Mouse (Mus musculus) retina, postnatal 1 day (tissue): ENCODE results near the gene Abo.
A peak's percentile ranks its signal among the peaks of the same experiment; 100 is the strongest.

Experiments
- DNase-seq: peaks from one replicate; pipeline ENCODE4 v3.0.0-alpha.2; 2012

Abo gene

GRCm38 (mm10) chr2:26862856-26863255 lies 1.9 kb downstream of the Abo start:
- no peak for DNase-seq

DNA sequence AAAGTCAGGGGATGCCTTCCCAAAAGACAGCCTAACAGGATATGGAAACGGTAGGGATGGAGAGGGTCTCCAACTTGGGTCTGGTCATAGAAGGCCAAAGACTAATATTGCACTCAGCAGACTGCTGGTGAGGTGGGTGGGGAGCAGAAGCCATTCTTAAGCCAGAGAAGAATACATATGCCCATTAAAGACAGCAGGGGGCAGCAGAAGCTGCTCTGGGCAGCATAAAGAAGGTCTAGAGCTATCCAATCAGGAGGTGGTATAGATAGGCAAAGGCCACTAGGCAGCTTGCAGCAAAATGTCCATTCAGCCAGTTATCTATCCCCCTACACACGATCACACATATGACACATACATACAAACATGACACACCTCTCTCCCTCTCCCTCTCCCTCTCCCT lies 17.1 kb downstream of the Abo start:
- DNase-seq, result peak; percentile 67

GRCm38 (mm10) chr2:26832478-26832877 lies 32.3 kb downstream of the Abo start:
- no peak for DNase-seq

GRCm38 (mm10) chr2:26828047-26828446 lies 36.7 kb downstream of the Abo start:
- no peak for DNase-seq

DNA sequence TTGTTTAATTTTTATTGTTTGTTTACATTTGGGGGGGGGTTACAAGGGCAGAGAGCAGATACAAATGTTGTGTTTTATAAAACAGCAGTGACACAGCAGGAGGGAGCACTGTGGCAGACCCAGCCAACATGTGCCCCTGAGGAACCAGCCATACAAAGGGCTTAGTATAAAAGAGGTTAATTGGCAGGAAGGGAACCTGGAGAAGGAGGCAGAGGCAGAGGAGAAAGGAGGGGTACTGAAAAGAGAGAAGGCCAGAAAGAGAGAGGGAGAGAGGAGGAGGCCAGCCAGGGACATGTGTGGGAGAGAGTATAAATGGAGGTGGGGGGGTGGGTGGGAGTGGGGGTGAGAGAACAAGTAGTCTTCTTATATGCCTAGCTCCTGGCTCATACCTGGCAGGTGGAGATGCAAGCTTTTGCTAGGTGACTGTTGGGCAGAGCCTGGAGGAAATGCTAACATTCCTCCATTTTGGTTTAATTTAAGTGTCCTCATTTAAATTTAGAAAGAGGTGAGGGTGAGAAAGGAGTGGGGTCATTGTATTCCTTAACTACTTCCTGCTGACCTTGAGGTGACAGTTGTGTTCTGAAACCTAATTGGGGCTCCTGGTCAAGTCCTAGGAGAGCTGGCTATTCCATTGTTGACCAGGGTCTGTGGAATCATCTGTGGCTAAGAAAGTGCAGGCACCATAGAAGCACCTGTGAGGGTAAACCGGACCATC lies 37.4 kb downstream of the Abo start:
- no peak for DNase-seq
